Mouse (Mus musculus) fat pad, adult 2 months (tissue): Measurements from ENCODE around the gene Hrh2.

ENCODE experiments used
- DNase-seq: peaks from one replicate; pipeline ENCODE4 v3.0.0-alpha.2; 2011; ENCODE audit warnings: low read depth, low spot score; ENCODE audit errors: extremely low read depth

The Hrh2 gene

DNA sequence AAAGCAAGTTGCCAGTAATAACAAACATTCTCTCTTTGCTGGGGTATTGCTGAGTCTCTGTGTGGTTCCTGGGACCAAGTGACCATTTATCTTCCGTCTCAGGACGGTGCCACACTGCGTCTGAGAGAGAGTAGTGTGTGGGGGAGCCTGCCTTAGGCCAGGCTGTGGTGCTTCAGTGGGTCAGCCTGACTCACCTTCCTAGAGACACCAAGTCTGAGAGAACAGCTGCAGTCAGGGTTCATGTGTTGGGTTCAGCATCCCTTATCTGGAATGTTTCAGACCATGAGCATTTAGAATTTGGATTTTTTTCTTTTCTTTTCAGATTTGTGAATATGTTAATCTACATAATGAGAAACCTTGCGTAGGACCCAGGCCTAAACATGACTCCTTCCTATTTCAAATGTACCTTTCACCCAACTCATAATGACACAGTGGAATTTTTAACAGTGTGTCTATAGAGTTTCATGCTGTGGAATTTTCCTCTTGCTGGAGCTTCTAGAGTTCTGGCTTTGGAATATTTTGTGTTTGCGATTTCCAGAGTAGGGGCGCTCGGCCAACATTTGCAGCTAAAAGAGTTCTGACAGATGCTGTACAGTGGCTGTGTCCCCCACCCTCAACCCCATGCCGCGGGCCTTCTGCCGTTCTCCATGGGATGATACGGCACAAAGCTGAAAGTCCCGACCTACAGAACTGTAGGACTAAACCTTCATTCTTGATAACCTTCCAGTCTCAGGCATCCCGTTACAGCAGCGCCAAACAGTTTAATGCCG lies 71.0 kb downstream of the Hrh2 start:
- DNase-seq = no peak

GRCm38 (mm10) chr13:54263641-54264040 lies 71.7 kb downstream of the Hrh2 start:
- DNase-seq = no peak

GRCm38 (mm10) chr13:54266472-54266871 lies 74.5 kb downstream of the Hrh2 start:
- DNase-seq = no peak

GRCm38 (mm10) chr13:54269087-54269486 lies 77.2 kb downstream of the Hrh2 start:
- no peak for DNase-seq

DNA sequence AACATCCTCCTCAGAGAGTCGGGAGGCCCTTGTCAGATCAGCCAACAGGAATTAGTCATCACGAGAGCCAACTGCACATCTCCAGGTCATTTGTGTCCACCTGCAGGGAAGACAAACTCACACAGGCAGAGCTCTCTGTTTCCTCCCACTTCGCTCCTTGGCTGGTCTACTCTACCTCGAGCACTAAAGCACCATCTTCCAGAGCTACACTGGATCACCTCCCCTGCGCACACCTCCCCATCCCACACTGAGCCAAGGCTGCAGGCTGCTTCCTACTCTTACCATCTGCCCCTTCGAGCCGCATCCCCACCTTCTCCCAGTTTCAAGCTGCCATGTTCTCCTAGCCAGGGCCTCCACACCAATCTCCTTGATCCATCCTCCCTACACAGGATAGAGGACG lies 77.7 kb downstream of the Hrh2 start:
- DNase-seq = no peak

DNA sequence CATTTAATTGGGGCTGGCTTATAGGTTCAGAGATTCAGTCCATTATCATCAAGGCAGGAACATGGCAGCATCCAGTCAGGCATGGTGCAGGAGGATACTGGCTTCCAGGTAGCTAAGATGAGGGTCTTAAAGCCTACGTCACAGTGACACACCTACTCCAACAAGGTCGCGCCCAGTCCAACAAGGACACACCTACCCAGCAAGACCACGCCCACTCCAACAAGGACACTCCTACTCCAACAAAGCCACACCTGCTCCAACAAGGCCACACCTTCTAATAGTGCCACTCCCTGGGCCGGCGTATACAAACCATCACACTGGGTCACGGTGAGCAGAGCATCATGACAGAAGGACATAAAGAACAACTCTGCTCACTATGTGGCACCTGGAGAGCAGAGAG lies 80.1 kb downstream of the Hrh2 start:
- no peak for DNase-seq

DNA sequence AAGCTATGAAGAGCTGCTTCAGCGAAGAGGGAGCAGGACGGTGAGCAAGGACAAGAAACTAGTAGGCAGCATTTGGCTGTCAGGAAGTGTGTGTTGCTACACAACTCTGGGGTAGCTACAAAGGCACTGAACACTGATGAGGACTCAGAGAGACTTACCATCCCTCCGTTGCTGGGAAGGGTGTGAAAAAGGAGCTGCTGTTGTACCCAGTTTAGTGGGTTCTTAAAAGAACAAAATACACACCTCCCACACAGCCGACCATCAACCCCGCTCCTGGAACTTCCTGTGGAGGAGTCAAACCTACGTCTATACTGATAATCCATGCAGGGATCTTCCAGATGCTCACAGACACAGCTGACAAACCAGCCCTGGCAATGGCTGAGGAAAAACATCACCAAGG lies 85.5 kb downstream of the Hrh2 start:
- no peak for DNase-seq

GRCm38 (mm10) chr13:54280366-54280765 lies 88.4 kb downstream of the Hrh2 start:
- DNase-seq = no peak

GRCm38 (mm10) chr13:54281149-54281548 lies 89.2 kb downstream of the Hrh2 start:
- DNase-seq = no peak

- DNase-seq = no peak
Observed at GRCm38 (mm10) chr13:54281623-54282022, 89.7 kb downstream of the Hrh2 start.

GRCm38 (mm10) chr13:54282149-54282860 lies 90.4 kb downstream of the Hrh2 start:
- no peak for DNase-seq

GRCm38 (mm10) chr13:54282861-54283206 lies 90.9 kb downstream of the Hrh2 start:
- DNase-seq = no peak
